Mouse (Mus musculus) lung, embryonic 16.5 days (tissue): ENCODE measurements around the gene Vgf. TPM values are rescaled to one million over a fixed set of nuclear protein-coding genes. Genes with fewer than 3 reads are reported as not detected.

Source experiments
- ATAC-seq: fragments of 200-750 bp; cut with Nextera tagmentation; 2 replicates; pipeline ENCODE4 v1.8.0; 2017; ENCODE audit warnings: low read depth, mild to moderate bottlenecking, moderate library complexity
- H3K27ac ChIP-seq: fragments of 300-500 bp; sonication (generic); 2 replicates; pipeline ENCODE4 v1.5.1; 2014; ENCODE audit warnings: mild to moderate bottlenecking, control low read depth, low read length
- H3K27me3 ChIP-seq: fragments of 300-500 bp; sonication (generic); 2 replicates; pipeline ENCODE4 v1.6.1; 2014; ENCODE audit warnings: low read depth, low read length, mixed read lengths; ENCODE audit not compliant: control insufficient read depth, insufficient read depth
- H3K36me3 ChIP-seq: fragments of 300-500 bp; sonication (generic); 2 replicates; pipeline ENCODE4 v1.6.1; 2014; ENCODE audit warnings: low read length; ENCODE audit not compliant: control insufficient read depth, insufficient read depth
- H3K4me1 ChIP-seq: fragments of 300-500 bp; sonication (generic); replicated peaks from 2 replicates; pipeline ENCODE4 v1.6.1; 2014; ENCODE audit warnings: low read length, mixed read lengths; ENCODE audit not compliant: control insufficient read depth, insufficient read depth
- H3K4me2 ChIP-seq: fragments of 300-500 bp; sonication (generic); 2 replicates; pipeline ENCODE4 v1.6.1; 2014; ENCODE audit warnings: low read depth, low read length, control low read depth
- H3K4me3 ChIP-seq: fragments of 300-500 bp; sonication (generic); 2 replicates; pipeline ENCODE4 v1.5.1; 2014; ENCODE audit warnings: mild to moderate bottlenecking, low read length, control low read depth
- H3K9ac ChIP-seq: fragments of 300-500 bp; sonication (generic); 2 replicates; pipeline ENCODE4 v1.6.1; 2014; ENCODE audit warnings: low read length, control low read depth
- H3K9me3 ChIP-seq: fragments of 300-500 bp; sonication (generic); 2 replicates; pipeline ENCODE4 v1.6.1; 2016; ENCODE audit warnings: low read length; ENCODE audit not compliant: control insufficient read depth
- WGBS: fragments of 180-500 bp; shearing (Covaris S2); extraction: QIAGEN DNeasy Blood & Tissue Kit; methylation state at CpG from one replicate; pipeline ENCODE4 v1.1.7; 2014; 5-methylcytosine and 5-hydroxymethylcytosine counted together
- polyA plus RNA-seq: library from polyadenylated mRNA; unstranded; fragments of >200 nt; fragmentation: Nextera tagmentation; extraction: Ambion mirVana; gene quantifications from 2 replicates; pipeline ENCODE4 v1.2.1, GENCODE M21; 2015

Vgf gene
- polyA plus RNA-seq, 1 experiment from 2014 or later: 0.13 TPM

- Histone ChIP-seq H3K27ac (no peak overlapping the region; the same call in 1 of the 2 replicates), H3K36me3 (peaks cover 31% of the 10 kb centered on the region), H3K4me1 (peaks cover 12% of the 10 kb centered on the region), H3K4me3 (peak overlapping the region; percentile 84), H3K27me3 (no peaks in the 10 kb centered on the region), H3K9ac (peak overlapping the region; percentile 95), H3K4me2 (peak overlapping the region; percentile 80), H3K9me3 (no peaks in the 10 kb centered on the region)
- ATAC-seq: no peak
- 44% methylated on average over 5 of the region's 7 CpGs for WGBS
Measured at GRCm38 (mm10) chr5:136988420-136988819, 37.8 kb upstream of the Vgf start.

- Histone ChIP-seq H3K27ac (no peak overlapping the region), H3K4me3 (no peak overlapping the region), H3K4me2 (no peak overlapping the region), H3K36me3 (peaks cover 39% of the 10 kb centered on the region), H3K9ac (no peak overlapping the region), H3K9me3 (no peaks in the 10 kb centered on the region), H3K4me1 (peaks cover 12% of the 10 kb centered on the region), H3K27me3 (no peaks in the 10 kb centered on the region)
- ATAC-seq: no peak
- 89% methylated on average over 6 of the region's 6 CpGs for WGBS
Measured at GRCm38 (mm10) chr5:136989801-136990200, 36.4 kb upstream of the Vgf start.

GRCm38 (mm10) chr5:136999449-136999848, 26.7 kb upstream of the Vgf start:
- ATAC-seq: no peak
- 59% methylated on average over 4 of the region's 5 CpGs for WGBS
- H3K27ac ChIP-seq: no peak overlapping the region
- H3K4me2 ChIP-seq: no peak overlapping the region
- peaks cover 3% of the 10 kb centered on the region; the same call in 1 of the 2 replicates for H3K4me1 ChIP-seq
- H3K27me3 ChIP-seq: no peaks in the 10 kb centered on the region
- H3K9ac ChIP-seq: no peak overlapping the region
- no peaks in the 10 kb centered on the region for H3K9me3 ChIP-seq
- H3K4me3 ChIP-seq: no peak overlapping the region
- peaks cover 8% of the 10 kb centered on the region for H3K36me3 ChIP-seq

- WGBS: 73% methylated on average over 2 of the region's 2 CpGs
- Histone ChIP-seq H3K4me3 (no peak overlapping the region), H3K9me3 (no peaks in the 10 kb centered on the region), H3K36me3 (no peaks in the 10 kb centered on the region; the same call in 1 of the 2 replicates), H3K4me1 (peaks cover 3% of the 10 kb centered on the region; the same call in 1 of the 2 replicates), H3K4me2 (no peak overlapping the region), H3K27me3 (no peaks in the 10 kb centered on the region), H3K9ac (no peak overlapping the region), H3K27ac (no peak overlapping the region)
- ATAC-seq: no peak
Measured at GRCm38 (mm10) chr5:137000612-137001011, 25.6 kb upstream of the Vgf start.

GRCm38 (mm10) chr5:137007276-137007675, 18.9 kb upstream of the Vgf start:
- no peak overlapping the region for H3K4me3 ChIP-seq
- no peaks in the 10 kb centered on the region for H3K36me3 ChIP-seq
- no peak overlapping the region for H3K27ac ChIP-seq
- H3K9me3 ChIP-seq: no peaks in the 10 kb centered on the region
- no peaks in the 10 kb centered on the region for H3K27me3 ChIP-seq
- no peak for ATAC-seq
- H3K9ac ChIP-seq: no peak overlapping the region
- WGBS: 26% methylated on average over 8 of the region's 8 CpGs
- peaks cover 3% of the 10 kb centered on the region; the same call in 1 of the 2 replicates for H3K4me1 ChIP-seq
- no peak overlapping the region for H3K4me2 ChIP-seq

GRCm38 (mm10) chr5:137009988-137010387, 16.2 kb upstream of the Vgf start:
- no peaks in the 10 kb centered on the region for H3K36me3 ChIP-seq
- H3K9me3 ChIP-seq: peaks cover 3% of the 10 kb centered on the region; the same call in 1 of the 2 replicates
- peaks cover 3% of the 10 kb centered on the region; the same call in 1 of the 2 replicates for H3K4me1 ChIP-seq
- 21% methylated on average over 3 of the region's 3 CpGs for WGBS
- no peak overlapping the region for H3K9ac ChIP-seq
- no peaks in the 10 kb centered on the region for H3K27me3 ChIP-seq
- H3K4me2 ChIP-seq: no peak overlapping the region
- no peak for ATAC-seq
- no peak overlapping the region for H3K4me3 ChIP-seq
- no peak overlapping the region for H3K27ac ChIP-seq

- Histone ChIP-seq H3K36me3 (no peaks in the 10 kb centered on the region), H3K9ac (no peak overlapping the region), H3K4me3 (no peak overlapping the region), H3K27ac (no peak overlapping the region), H3K4me2 (no peak overlapping the region), H3K4me1 (no peaks in the 10 kb centered on the region), H3K9me3 (peaks cover 5% of the 10 kb centered on the region; the same call in 1 of the 2 replicates), H3K27me3 (no peaks in the 10 kb centered on the region)
- 69% methylated on average over 15 of the region's 15 CpGs for WGBS
- no peak for ATAC-seq
Measured at GRCm38 (mm10) chr5:137012401-137012950, 13.7 kb upstream of the Vgf start.

GRCm38 (mm10) chr5:137015913-137016312, 10.3 kb upstream of the Vgf start:
- Histone ChIP-seq H3K27me3 (no peaks in the 10 kb centered on the region; the same call in 1 of the 2 replicates), H3K27ac (no peak overlapping the region), H3K9ac (no peak overlapping the region), H3K36me3 (no peaks in the 10 kb centered on the region), H3K9me3 (peaks cover 5% of the 10 kb centered on the region; the same call in 1 of the 2 replicates), H3K4me2 (no peak overlapping the region), H3K4me1 (no peaks in the 10 kb centered on the region), H3K4me3 (no peak overlapping the region)
- WGBS: 92% methylated on average over 3 of the region's 3 CpGs
- ATAC-seq: no peak

GRCm38 (mm10) chr5:137024318-137024717, 1.9 kb upstream of the Vgf start:
- no peak overlapping the region for H3K9ac ChIP-seq
- peaks cover 49% of the 10 kb centered on the region for H3K27me3 ChIP-seq
- H3K27ac ChIP-seq: no peak overlapping the region
- no peak overlapping the region for H3K4me3 ChIP-seq
- H3K36me3 ChIP-seq: no peaks in the 10 kb centered on the region
- no peak overlapping the region for H3K4me2 ChIP-seq
- no peaks in the 10 kb centered on the region for H3K4me1 ChIP-seq
- WGBS: 46% methylated on average over 3 of the region's 3 CpGs
- no peak for ATAC-seq
- no peaks in the 10 kb centered on the region for H3K9me3 ChIP-seq
